Mouse (Mus musculus): Measurements from ENCODE around the gene Ecel1.
A peak's percentile ranks its signal among the peaks of the same experiment; 100 is the strongest.

Gene Ecel1

GRCm38 (mm10) chr1:87156199-87156587 is at the start of gene Ecel1:
TSS of gene Ecel1 (minus strand) at chr1:87156521.
- no peak for DNase-seq

- DNase-seq = no peak
These were observed 49.2 kb upstream of the Ecel1 start for GRCm38 (mm10) chr1:87205502-87205901.

GRCm38 (mm10) chr1:87205038-87205437 is 48.7 kb upstream of the Ecel1 start:
- no peak for DNase-seq

GRCm38 (mm10) chr1:87204465-87204864 is 48.1 kb upstream of the Ecel1 start, which contains the start of gene Chrng:
TSS of gene Chrng (plus strand) at chr1:87204657.
- DNase-seq = no peak

- DNase-seq = no peak
These were observed 47.5 kb upstream of the Ecel1 start for GRCm38 (mm10) chr1:87203779-87204178.

- no peak for DNase-seq
These were observed 45.5 kb upstream of the Ecel1 start for GRCm38 (mm10) chr1:87201848-87202247.

GRCm38 (mm10) chr1:87200811-87201210 is 44.5 kb upstream of the Ecel1 start:
- DNase-seq = no peak

- DNase-seq = peak in 1 of 2 experiments; percentile 19
These were observed 42.1 kb upstream of the Ecel1 start for GRCm38 (mm10) chr1:87198119-87199065.

- no peak for DNase-seq
These were observed 41.0 kb upstream of the Ecel1 start for GRCm38 (mm10) chr1:87197296-87197695.

GRCm38 (mm10) chr1:87190429-87190828 is 34.1 kb upstream of the Ecel1 start, which contains the start of gene Chrnd:
TSS of gene Chrnd (plus strand) at chr1:87190607.
- DNase-seq = no peak

GRCm38 (mm10) chr1:87187037-87187355 is 30.7 kb upstream of the Ecel1 start:
- peak; percentile 61 to 85 for DNase-seq

- no peak for DNase-seq
These were observed 30.1 kb upstream of the Ecel1 start for GRCm38 (mm10) chr1:87186261-87187036.

- no peak for DNase-seq
These were observed 29.2 kb upstream of the Ecel1 start for GRCm38 (mm10) chr1:87185526-87185925.

- peak; percentile 79 to 91 for DNase-seq
These were observed 28.4 kb upstream of the Ecel1 start for GRCm38 (mm10) chr1:87184751-87185139.

GRCm38 (mm10) chr1:87183998-87184750 is 27.9 kb upstream of the Ecel1 start:
- DNase-seq = no peak

GRCm38 (mm10) chr1:87183013-87183412 is 26.7 kb upstream of the Ecel1 start, which contains the start of gene Prss56:
TSS of gene Prss56 (plus strand) at chr1:87183313.
- no peak for DNase-seq

GRCm38 (mm10) chr1:87180896-87181295 is 24.6 kb upstream of the Ecel1 start:
- DNase-seq = no peak

GRCm38 (mm10) chr1:87175852-87176292 is 19.6 kb upstream of the Ecel1 start:
- DNase-seq = peak; percentile 24 to 49

- DNase-seq = peak; percentile 51 to 77
These were observed 18.0 kb upstream of the Ecel1 start for GRCm38 (mm10) chr1:87174006-87174955.

GRCm38 (mm10) chr1:87172316-87172715 is 16.0 kb upstream of the Ecel1 start:
- DNase-seq = no peak

GRCm38 (mm10) chr1:87171312-87171711 is 15.0 kb upstream of the Ecel1 start:
- DNase-seq = no peak

GRCm38 (mm10) chr1:87170458-87170857 is 14.1 kb upstream of the Ecel1 start:
- DNase-seq = no peak
